Mouse (Mus musculus): Measurements from ENCODE around the gene Sod1. TPM values are rescaled to one million over a fixed set of nuclear protein-coding genes. Genes with fewer than 3 reads are reported as not detected.

Sod1 gene
- polyA plus RNA-seq, 1 experiment from 2014 or later, result 1,235 TPM

GRCm38 (mm10) chr16:90229897-90230296, 9.3 kb downstream of the Sod1 start:
- no peak overlapping the region for H3K27ac ChIP-seq (ENCODE audit: low read length)
- 80% methylated on average over 6 of the region's 6 CpGs for WGBS
- H3K4me1 ChIP-seq (ENCODE audit: control insufficient read depth, insufficient read depth, low read length), result no peaks in the 10 kb centered on the region
- no peak overlapping the region for H3K9ac ChIP-seq (replicated peaks; ENCODE audit: low read depth, low read length)
- no peaks in the 10 kb centered on the region for H3K9me3 ChIP-seq (ENCODE audit: control insufficient read depth, low read depth, low read length)
- no peak overlapping the region for H3K4me3 ChIP-seq (ENCODE audit: low read depth, low read length)
- no peaks in the 10 kb centered on the region for H3K27me3 ChIP-seq (ENCODE audit: control insufficient read depth, insufficient read depth, low read length)
- no peak overlapping the region for H3K4me2 ChIP-seq (replicated peaks; ENCODE audit: low read depth, low read length)
- no peak for ATAC-seq (ENCODE audit: insufficient number of reproducible peaks, insufficient read depth, low FRiP score, low read depth)
- H3K36me3 ChIP-seq (ENCODE audit: control insufficient read depth, insufficient read depth, low read length), result peaks cover 43% of the 10 kb centered on the region

GRCm38 (mm10) chr16:90231302-90231701, 10.7 kb downstream of the Sod1 start:
- H3K9me3 ChIP-seq (ENCODE audit: control insufficient read depth, low read depth, low read length), result no peaks in the 10 kb centered on the region
- 88% methylated on average over 7 of the region's 7 CpGs for WGBS
- H3K4me2 ChIP-seq (replicated peaks; ENCODE audit: low read depth, low read length), result no peak overlapping the region
- no peaks in the 10 kb centered on the region for H3K4me1 ChIP-seq (ENCODE audit: control insufficient read depth, insufficient read depth, low read length)
- no peak overlapping the region for H3K4me3 ChIP-seq (ENCODE audit: low read depth, low read length)
- H3K9ac ChIP-seq (replicated peaks; ENCODE audit: low read depth, low read length), result no peak overlapping the region
- no peak for ATAC-seq (ENCODE audit: insufficient number of reproducible peaks, insufficient read depth, low FRiP score, low read depth)
- H3K27me3 ChIP-seq (ENCODE audit: control insufficient read depth, insufficient read depth, low read length), result no peaks in the 10 kb centered on the region
- no peak overlapping the region for H3K27ac ChIP-seq (ENCODE audit: low read length)
- H3K36me3 ChIP-seq (ENCODE audit: control insufficient read depth, insufficient read depth, low read length), result peaks cover 30% of the 10 kb centered on the region

- Histone ChIP-seq H3K9me3 (ENCODE audit: control insufficient read depth, low read depth, low read length) (no peaks in the 10 kb centered on the region), H3K36me3 (ENCODE audit: control insufficient read depth, insufficient read depth, low read length) (peaks cover 21% of the 10 kb centered on the region), H3K27me3 (ENCODE audit: control insufficient read depth, insufficient read depth, low read length) (no peaks in the 10 kb centered on the region), H3K4me3 (ENCODE audit: low read depth, low read length) (no peak overlapping the region), H3K4me1 (ENCODE audit: control insufficient read depth, insufficient read depth, low read length) (no peaks in the 10 kb centered on the region), H3K4me2 (replicated peaks; ENCODE audit: low read depth, low read length) (no peak overlapping the region), H3K27ac (ENCODE audit: low read length) (no peak overlapping the region), H3K9ac (replicated peaks; ENCODE audit: low read depth, low read length) (no peak overlapping the region)
- ATAC-seq (ENCODE audit: insufficient number of reproducible peaks, insufficient read depth, low FRiP score, low read depth), result no peak
- WGBS, result 92% methylated on average over 10 of the region's 10 CpGs
Observed at GRCm38 (mm10) chr16:90233702-90234101, 13.1 kb downstream of the Sod1 start.

GRCm38 (mm10) chr16:90234617-90235016, 14.1 kb downstream of the Sod1 start:
- Histone ChIP-seq H3K4me2 (replicated peaks; ENCODE audit: low read depth, low read length) (no peak overlapping the region), H3K4me1 (ENCODE audit: control insufficient read depth, insufficient read depth, low read length) (no peaks in the 10 kb centered on the region), H3K9me3 (ENCODE audit: control insufficient read depth, low read depth, low read length) (no peaks in the 10 kb centered on the region), H3K36me3 (ENCODE audit: control insufficient read depth, insufficient read depth, low read length) (peaks cover 21% of the 10 kb centered on the region), H3K27me3 (ENCODE audit: control insufficient read depth, insufficient read depth, low read length) (no peaks in the 10 kb centered on the region), H3K9ac (replicated peaks; ENCODE audit: low read depth, low read length) (no peak overlapping the region), H3K27ac (ENCODE audit: low read length) (no peak overlapping the region), H3K4me3 (ENCODE audit: low read depth, low read length) (no peak overlapping the region)
- ATAC-seq (ENCODE audit: insufficient number of reproducible peaks, insufficient read depth, low FRiP score, low read depth), result no peak
- WGBS, result 69% methylated on average over 6 of the region's 6 CpGs

GRCm38 (mm10) chr16:90235188-90235587, 14.6 kb downstream of the Sod1 start:
- Histone ChIP-seq H3K27me3 (ENCODE audit: control insufficient read depth, insufficient read depth, low read length) (no peaks in the 10 kb centered on the region), H3K4me1 (ENCODE audit: control insufficient read depth, insufficient read depth, low read length) (no peaks in the 10 kb centered on the region), H3K27ac (ENCODE audit: low read length) (no peak overlapping the region), H3K36me3 (ENCODE audit: control insufficient read depth, insufficient read depth, low read length) (peaks cover 22% of the 10 kb centered on the region), H3K4me2 (replicated peaks; ENCODE audit: low read depth, low read length) (no peak overlapping the region), H3K9me3 (ENCODE audit: control insufficient read depth, low read depth, low read length) (no peaks in the 10 kb centered on the region), H3K9ac (replicated peaks; ENCODE audit: low read depth, low read length) (no peak overlapping the region), H3K4me3 (ENCODE audit: low read depth, low read length) (no peak overlapping the region)
- ATAC-seq (ENCODE audit: insufficient number of reproducible peaks, insufficient read depth, low FRiP score, low read depth), result no peak
- 88% methylated on average over 3 of the region's 3 CpGs for WGBS

- Histone ChIP-seq H3K9me3 (ENCODE audit: control insufficient read depth, low read depth, low read length) (no peaks in the 10 kb centered on the region), H3K27ac (ENCODE audit: low read length) (no peak overlapping the region), H3K36me3 (ENCODE audit: control insufficient read depth, insufficient read depth, low read length) (peaks cover 42% of the 10 kb centered on the region), H3K4me3 (ENCODE audit: low read depth, low read length) (no peak overlapping the region), H3K27me3 (ENCODE audit: control insufficient read depth, insufficient read depth, low read length) (no peaks in the 10 kb centered on the region), H3K9ac (replicated peaks; ENCODE audit: low read depth, low read length) (no peak overlapping the region), H3K4me1 (ENCODE audit: control insufficient read depth, insufficient read depth, low read length) (no peaks in the 10 kb centered on the region), H3K4me2 (replicated peaks; ENCODE audit: low read depth, low read length) (no peak overlapping the region)
- 84% methylated on average over 6 of the region's 6 CpGs for WGBS
- ATAC-seq (ENCODE audit: insufficient number of reproducible peaks, insufficient read depth, low FRiP score, low read depth), result no peak
Observed at GRCm38 (mm10) chr16:90239128-90239746, 18.7 kb downstream of the Sod1 start.

- Histone ChIP-seq H3K36me3 (ENCODE audit: control insufficient read depth, insufficient read depth, low read length) (peaks cover 63% of the 10 kb centered on the region), H3K27ac (ENCODE audit: low read length) (no peak overlapping the region), H3K4me1 (ENCODE audit: control insufficient read depth, insufficient read depth, low read length) (no peaks in the 10 kb centered on the region), H3K4me2 (replicated peaks; ENCODE audit: low read depth, low read length) (no peak overlapping the region), H3K4me3 (ENCODE audit: low read depth, low read length) (no peak overlapping the region), H3K9ac (replicated peaks; ENCODE audit: low read depth, low read length) (no peak overlapping the region), H3K9me3 (ENCODE audit: control insufficient read depth, low read depth, low read length) (no peaks in the 10 kb centered on the region), H3K27me3 (ENCODE audit: control insufficient read depth, insufficient read depth, low read length) (no peaks in the 10 kb centered on the region)
- 82% methylated on average over 4 of the region's 4 CpGs for WGBS
- no peak for ATAC-seq (ENCODE audit: insufficient number of reproducible peaks, insufficient read depth, low FRiP score, low read depth)
Observed at GRCm38 (mm10) chr16:90241875-90242274, 21.3 kb downstream of the Sod1 start.

GRCm38 (mm10) chr16:90242426-90243304, 22.1 kb downstream of the Sod1 start:
- Histone ChIP-seq H3K36me3 (ENCODE audit: control insufficient read depth, insufficient read depth, low read length) (peaks cover 66% of the 10 kb centered on the region), H3K4me1 (ENCODE audit: control insufficient read depth, insufficient read depth, low read length) (no peaks in the 10 kb centered on the region), H3K4me2 (replicated peaks; ENCODE audit: low read depth, low read length) (no peak overlapping the region), H3K9ac (replicated peaks; ENCODE audit: low read depth, low read length) (no peak overlapping the region), H3K27ac (ENCODE audit: low read length) (no peak overlapping the region), H3K9me3 (ENCODE audit: control insufficient read depth, low read depth, low read length) (no peaks in the 10 kb centered on the region), H3K27me3 (ENCODE audit: control insufficient read depth, insufficient read depth, low read length) (no peaks in the 10 kb centered on the region), H3K4me3 (ENCODE audit: low read depth, low read length) (no peak overlapping the region)
- 76% methylated on average over 17 of the region's 17 CpGs for WGBS
- no peak for ATAC-seq (ENCODE audit: insufficient number of reproducible peaks, insufficient read depth, low FRiP score, low read depth)
